Mouse (Mus musculus) lung, embryonic 14.5 days (tissue): ENCODE results near the gene Hdac7. TPM values are rescaled to one million over a fixed set of nuclear protein-coding genes. Genes with fewer than 3 reads are reported as not detected.

Experiments used
- ATAC-seq: fragments of 200-750 bp; cut with Nextera tagmentation; 2 replicates; pipeline ENCODE4 v1.8.0; 2017; ENCODE audit warnings: mild to moderate bottlenecking, moderate TSS enrichment, moderate library complexity; ENCODE audit not compliant: insufficient read depth
- DNase-seq: peaks from one replicate; pipeline ENCODE4 v3.0.0-alpha.2; 2015
- H3K27ac ChIP-seq: fragments of 300-500 bp; sonication (generic); 2 replicates; pipeline ENCODE4 v1.5.1; 2014; ENCODE audit warnings: low read depth, mild to moderate bottlenecking, moderate library complexity
- H3K27me3 ChIP-seq: fragments of 300-500 bp; sonication (generic); 2 replicates; pipeline ENCODE4 v1.6.1; 2014; ENCODE audit warnings: low read length, control low read depth; ENCODE audit not compliant: insufficient read depth
- H3K36me3 ChIP-seq: fragments of 300-500 bp; sonication (generic); 2 replicates; pipeline ENCODE4 v1.6.1; 2014; ENCODE audit warnings: control low read depth; ENCODE audit not compliant: insufficient read depth
- H3K4me1 ChIP-seq: fragments of 300-500 bp; sonication (generic); 2 replicates; pipeline ENCODE4 v1.6.1; 2014; ENCODE audit warnings: antibody characterized with exemption, control low read depth; ENCODE audit not compliant: insufficient read depth
- H3K4me2 ChIP-seq: fragments of 300-500 bp; sonication (generic); 2 replicates; pipeline ENCODE4 v1.6.1; 2014; ENCODE audit warnings: mild to moderate bottlenecking
- H3K4me3 ChIP-seq: fragments of 300-500 bp; sonication (generic); 2 replicates; pipeline ENCODE4 v1.5.1; 2014; ENCODE audit warnings: low read depth, low read length
- H3K9ac ChIP-seq: fragments of 300-500 bp; sonication (generic); 2 replicates; pipeline ENCODE4 v1.6.1; 2014
- H3K9me3 ChIP-seq: fragments of 300-500 bp; sonication (generic); 2 replicates; pipeline ENCODE4 v1.6.1; 2016; ENCODE audit warnings: low read depth, low read length, control low read depth
- CTCF ChIP-seq: IDR thresholded peaks from 2 replicates; pipeline ENCODE4 v1.5.1; 2016; ENCODE audit warnings: antibody characterized with exemption, low read depth
- WGBS: fragments of 180-500 bp; shearing (Covaris S2); extraction: QIAGEN DNeasy Blood & Tissue Kit; methylation state at CpG from one replicate; pipeline ENCODE4 v1.1.7; 2014; 5-methylcytosine and 5-hydroxymethylcytosine counted together
- polyA plus RNA-seq: library from polyadenylated mRNA; unstranded; fragments of >200 nt; fragmentation: Nextera tagmentation; extraction: Ambion mirVana; gene quantifications from 2 replicates; pipeline ENCODE4 v1.2.1, GENCODE M21; 2014

Hdac7 gene
- polyA plus RNA-seq, 1 experiment from 2014 or later = 51.2 TPM

DNA sequence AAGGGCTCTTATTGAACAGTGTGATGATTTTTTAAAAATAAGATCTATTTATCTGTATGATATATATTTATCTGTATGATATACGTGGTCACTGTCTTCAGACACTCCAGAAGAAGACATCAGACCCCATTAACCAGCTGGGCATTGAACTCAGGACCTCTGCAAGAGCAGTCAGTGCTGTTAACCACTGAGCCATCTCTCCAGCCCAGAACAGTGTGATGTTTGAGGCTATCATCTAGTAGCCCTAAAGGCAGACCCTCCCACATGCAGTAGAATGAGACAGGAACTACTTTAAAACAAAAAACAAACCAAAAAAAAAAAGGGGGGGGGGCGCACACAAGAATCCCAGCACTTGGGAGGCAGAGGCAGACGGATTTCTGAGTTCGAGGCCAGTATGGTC lies 96.8 kb downstream of the Hdac7 start:
- H3K4me3 ChIP-seq = no peak overlapping the region
- H3K4me1 ChIP-seq = peaks cover 14% of the 10 kb centered on the region
- DNase-seq = no peak
- no peak overlapping the region for H3K4me2 ChIP-seq
- no peak for TF ChIP-seq CTCF
- no peak overlapping the region for H3K27ac ChIP-seq
- no peaks in the 10 kb centered on the region for H3K27me3 ChIP-seq
- ATAC-seq = no peak
- no peaks in the 10 kb centered on the region for H3K9me3 ChIP-seq
- no peak overlapping the region for H3K9ac ChIP-seq
- peaks cover 6% of the 10 kb centered on the region; the same call in 1 of the 2 replicates for H3K36me3 ChIP-seq
- WGBS = 88% methylated on average over 4 of the region's 4 CpGs

DNA sequence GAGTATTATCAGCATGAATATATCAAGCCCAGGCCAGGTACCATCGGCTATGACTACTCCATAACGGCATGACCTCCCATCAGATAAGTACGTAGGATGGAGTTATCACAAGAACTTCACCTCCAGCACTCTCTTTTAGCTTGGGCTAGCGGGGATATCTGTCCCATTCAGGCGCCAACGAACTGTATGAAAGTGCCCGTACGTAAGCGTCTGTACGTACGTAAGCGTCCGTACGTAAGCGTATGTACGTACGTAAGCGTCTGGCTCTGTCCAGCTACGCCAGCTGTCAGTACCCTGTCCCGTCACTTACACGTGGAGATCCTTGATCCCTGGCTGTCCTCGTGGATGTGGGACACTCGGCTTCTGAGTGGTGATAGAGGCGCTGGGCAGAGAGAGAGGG lies 97.6 kb downstream of the Hdac7 start:
- no peak overlapping the region for H3K4me3 ChIP-seq
- no peak overlapping the region for H3K4me2 ChIP-seq
- TF ChIP-seq CTCF = no peak
- H3K9me3 ChIP-seq = no peaks in the 10 kb centered on the region
- DNase-seq (no peak), ATAC-seq (no peak)
- no peak overlapping the region for H3K9ac ChIP-seq
- 84% methylated on average over 24 of the region's 24 CpGs for WGBS
- H3K36me3 ChIP-seq = 0 out of 2 replicates have a peak, but pooled peaks cover 6% of the 10 kb centered on the region
- H3K27me3 ChIP-seq = no peaks in the 10 kb centered on the region
- H3K27ac ChIP-seq = no peak overlapping the region
- peaks cover 14% of the 10 kb centered on the region for H3K4me1 ChIP-seq

GRCm38 (mm10) chr15:97746278-97746677 lies 98.0 kb downstream of the Hdac7 start:
- Histone ChIP-seq H3K4me1 (peaks cover 14% of the 10 kb centered on the region), H3K4me3 (no peak overlapping the region), H3K36me3 (0 out of 2 replicates have a peak, but pooled peaks cover 6% of the 10 kb centered on the region), H3K4me2 (no peak overlapping the region), H3K9me3 (no peaks in the 10 kb centered on the region), H3K27me3 (no peaks in the 10 kb centered on the region), H3K9ac (no peak overlapping the region), H3K27ac (no peak overlapping the region)
- TF ChIP-seq CTCF = no peak
- ATAC-seq (no peak), DNase-seq (no peak)
- 80% methylated on average over 10 of the region's 10 CpGs for WGBS

DNA sequence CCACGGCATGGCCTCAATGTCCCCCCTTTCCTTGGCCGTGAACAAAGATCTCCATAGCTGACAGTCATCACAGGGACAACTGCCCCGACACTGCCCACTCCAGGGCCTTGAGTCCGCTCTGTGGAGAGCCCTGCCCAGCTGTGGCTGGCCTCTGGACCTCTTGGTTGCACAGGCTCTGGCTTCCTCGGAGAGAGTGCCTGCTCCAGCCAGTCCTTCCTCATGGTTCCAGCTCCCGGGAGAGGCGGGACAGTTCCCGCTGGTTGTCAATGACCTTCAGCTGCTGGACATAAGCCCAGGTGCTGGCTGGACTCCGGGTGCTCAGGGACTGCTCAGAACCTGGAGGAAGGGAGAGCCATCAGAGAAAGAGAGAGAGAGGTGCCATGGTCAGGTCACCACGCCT lies 99.0 kb downstream of the Hdac7 start:
- DNase-seq = no peak
- ATAC-seq = peak; percentile 18; the same call in 1 of the 2 replicates
- Histone ChIP-seq H3K36me3 (0 out of 2 replicates have a peak, but pooled peaks cover 6% of the 10 kb centered on the region), H3K4me1 (peaks cover 8% of the 10 kb centered on the region), H3K27ac (peak overlapping the region; percentile 46; the same call in 1 of the 2 replicates), H3K9ac (no peak overlapping the region), H3K27me3 (no peaks in the 10 kb centered on the region), H3K9me3 (no peaks in the 10 kb centered on the region), H3K4me2 (no peak overlapping the region), H3K4me3 (no peak overlapping the region)
- no peak for TF ChIP-seq CTCF
- WGBS = 50% methylated on average over 10 of the region's 10 CpGs

DNA sequence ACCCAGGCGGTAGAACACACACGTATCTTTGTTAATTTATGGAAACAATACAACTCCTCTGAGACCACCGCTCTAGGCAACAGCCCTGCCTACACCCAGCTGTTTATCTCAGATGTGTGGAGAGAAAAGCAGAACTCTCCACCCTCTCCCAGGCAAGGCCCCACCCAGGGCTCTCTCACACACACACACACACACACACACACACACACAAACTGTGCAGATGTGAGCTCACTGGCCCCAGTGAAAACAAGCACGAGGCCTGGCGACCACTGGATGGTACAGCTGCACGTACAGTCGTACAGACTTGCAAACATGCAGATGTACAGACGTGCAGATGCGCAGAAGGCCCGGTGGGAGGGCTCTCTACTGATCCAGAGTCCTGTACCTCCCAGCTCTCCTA lies 99.4 kb downstream of the Hdac7 start:
- H3K4me2 ChIP-seq = no peak overlapping the region
- ATAC-seq (peak; percentile 48; the same call in 1 of the 2 replicates), DNase-seq (no peak)
- H3K9me3 ChIP-seq = no peaks in the 10 kb centered on the region
- H3K27ac ChIP-seq = peak overlapping the region; percentile 46; the same call in 1 of the 2 replicates
- H3K4me3 ChIP-seq = no peak overlapping the region
- TF ChIP-seq CTCF = no peak
- no peaks in the 10 kb centered on the region for H3K27me3 ChIP-seq
- H3K9ac ChIP-seq = no peak overlapping the region
- H3K4me1 ChIP-seq = peaks cover 5% of the 10 kb centered on the region
- 49% methylated on average over 10 of the region's 10 CpGs for WGBS
- H3K36me3 ChIP-seq = 0 out of 2 replicates have a peak, but pooled peaks cover 6% of the 10 kb centered on the region

- H3K27ac ChIP-seq = no peak overlapping the region
- ATAC-seq = no peak
- no peaks in the 10 kb centered on the region for H3K27me3 ChIP-seq
- H3K9me3 ChIP-seq = no peaks in the 10 kb centered on the region
- peaks cover 5% of the 10 kb centered on the region for H3K4me1 ChIP-seq
- H3K36me3 ChIP-seq = 0 out of 2 replicates have a peak, but pooled peaks cover 6% of the 10 kb centered on the region
- no peak overlapping the region for H3K4me2 ChIP-seq
- 53% methylated on average over 12 of the region's 12 CpGs for WGBS
- no peak overlapping the region for H3K4me3 ChIP-seq
- no peak overlapping the region for H3K9ac ChIP-seq
- no peak for DNase-seq
- TF ChIP-seq CTCF = no peak
Measured at GRCm38 (mm10) chr15:97743961-97744525, 100.3 kb downstream of the Hdac7 start.

GRCm38 (mm10) chr15:97743210-97743609 lies 101.1 kb downstream of the Hdac7 start:
- Histone ChIP-seq H3K27ac (no peak overlapping the region), H3K4me3 (no peak overlapping the region), H3K9me3 (no peaks in the 10 kb centered on the region), H3K4me1 (peaks cover 5% of the 10 kb centered on the region), H3K9ac (no peak overlapping the region), H3K4me2 (no peak overlapping the region), H3K27me3 (no peaks in the 10 kb centered on the region), H3K36me3 (0 out of 2 replicates have a peak, but pooled peaks cover 6% of the 10 kb centered on the region)
- no peak for DNase-seq
- TF ChIP-seq CTCF = no peak
- 84% methylated on average over 5 of the region's 5 CpGs for WGBS
- no peak for ATAC-seq

Other genes with a start within 250 kb of the Hdac7 start
- 37.8 and 40.7 TPM in 2 replicates for gene Rpap3, start 138.7 kb downstream of the Hdac7 start, polyA plus RNA-seq
- gene Endou, start 113.2 kb downstream of the Hdac7 start, polyA plus RNA-seq = 0.20 TPM in 1 of 2 replicates, not detected in the other
- 14.3 and 17.5 TPM in 2 replicates for gene Rapgef3, start 76.5 kb downstream of the Hdac7 start, polyA plus RNA-seq
- 25.3 and 32.7 TPM in 2 replicates for gene Slc48a1, start 66.0 kb downstream of the Hdac7 start, polyA plus RNA-seq
- gene Vdr, start 66.1 kb upstream of the Hdac7 start, polyA plus RNA-seq = 0.38 and 0.61 TPM in 2 replicates
- 31.4 and 35.1 TPM in 2 replicates for gene Tmem106c, start 119.7 kb upstream of the Hdac7 start, polyA plus RNA-seq
- 29.3 and 33.3 TPM in 2 replicates for gene Col2a1, start 160.2 kb upstream of the Hdac7 start, polyA plus RNA-seq
- gene Pfkm, start 248.1 kb upstream of the Hdac7 start, polyA plus RNA-seq = 25.3 and 26.2 TPM in 2 replicates
- gene Senp1, start 249.2 kb upstream of the Hdac7 start, polyA plus RNA-seq = 37.8 and 38.0 TPM in 2 replicates